Mouse (Mus musculus): Measurements from ENCODE around the gene Rnf152. TPM values are rescaled to one million over a fixed set of nuclear protein-coding genes. Genes with fewer than 3 reads are reported as not detected.
A peak's percentile ranks its signal among the peaks of the same experiment; 100 is the strongest.

The Rnf152 gene
- total and polyA plus RNA-seq, 2 experiments from 2014 or later = 16.6 to 26.8 TPM

- ATAC-seq = no peak
- 89% methylated on average over 4 of the region's 4 CpGs for WGBS
- no peak overlapping the region for H3K4me2 ChIP-seq (ENCODE audit: low read depth, low read length)
- TF ChIP-seq CTCF (IDR thresholded peaks at IDR 0.05; ENCODE audit: low read depth) = no peak
- no peaks in the 10 kb centered on the region for H3K27me3 ChIP-seq (ENCODE audit: insufficient read depth, low read length)
- H3K9ac ChIP-seq (replicated peaks; ENCODE audit: low read length) = no peak overlapping the region
- H3K27ac ChIP-seq = no peak overlapping the region
- no peak overlapping the region for H3K4me3 ChIP-seq (ENCODE audit: low read length)
- no peaks in the 10 kb centered on the region for H3K4me1 ChIP-seq (ENCODE audit: insufficient read depth, low read length)
- no peak for DNase-seq (ENCODE audit: low spot score)
- H3K9me3 ChIP-seq (ENCODE audit: low read length) = no peaks in the 10 kb centered on the region
- no peaks in the 10 kb centered on the region; the same call in 1 of the 2 replicates for H3K36me3 ChIP-seq (ENCODE audit: insufficient read depth, low read length)
Observed at GRCm38 (mm10) chr1:105285001-105285400, 71.5 kb downstream of the Rnf152 start.

- no peak overlapping the region for H3K4me2 ChIP-seq (ENCODE audit: low read depth, low read length)
- H3K4me3 ChIP-seq (ENCODE audit: low read length) = no peak overlapping the region
- ATAC-seq = no peak
- WGBS = 77% methylated on average over 8 of the region's 8 CpGs
- no peak for TF ChIP-seq CTCF (IDR thresholded peaks at IDR 0.05; ENCODE audit: low read depth)
- no peak overlapping the region for H3K27ac ChIP-seq
- no peak overlapping the region for H3K9ac ChIP-seq (replicated peaks; ENCODE audit: low read length)
- no peak for DNase-seq (ENCODE audit: low spot score)
- no peaks in the 10 kb centered on the region for H3K4me1 ChIP-seq (ENCODE audit: insufficient read depth, low read length)
- no peaks in the 10 kb centered on the region; the same call in 1 of the 2 replicates for H3K36me3 ChIP-seq (ENCODE audit: insufficient read depth, low read length)
- no peaks in the 10 kb centered on the region for H3K27me3 ChIP-seq (ENCODE audit: insufficient read depth, low read length)
- no peaks in the 10 kb centered on the region for H3K9me3 ChIP-seq (ENCODE audit: low read length)
Observed at GRCm38 (mm10) chr1:105284116-105284515, 72.4 kb downstream of the Rnf152 start.

GRCm38 (mm10) chr1:105281277-105281676 is 75.2 kb downstream of the Rnf152 start:
- TF ChIP-seq CTCF (IDR thresholded peaks at IDR 0.05; ENCODE audit: low read depth) = no peak
- H3K27me3 ChIP-seq (ENCODE audit: insufficient read depth, low read length) = no peaks in the 10 kb centered on the region
- no peaks in the 10 kb centered on the region; the same call in 1 of the 2 replicates for H3K36me3 ChIP-seq (ENCODE audit: insufficient read depth, low read length)
- ATAC-seq (no peak), DNase-seq (ENCODE audit: low spot score) (no peak)
- no peak overlapping the region for H3K4me2 ChIP-seq (ENCODE audit: low read depth, low read length)
- 50% methylated on average over 3 of the region's 3 CpGs for WGBS
- no peaks in the 10 kb centered on the region for H3K9me3 ChIP-seq (ENCODE audit: low read length)
- H3K4me3 ChIP-seq (ENCODE audit: low read length) = no peak overlapping the region
- H3K27ac ChIP-seq = no peak overlapping the region
- H3K4me1 ChIP-seq (ENCODE audit: insufficient read depth, low read length) = no peaks in the 10 kb centered on the region
- H3K9ac ChIP-seq (replicated peaks; ENCODE audit: low read length) = no peak overlapping the region

- Histone ChIP-seq H3K9ac (replicated peaks; ENCODE audit: low read length) (no peak overlapping the region), H3K27me3 (ENCODE audit: insufficient read depth, low read length) (no peaks in the 10 kb centered on the region), H3K9me3 (ENCODE audit: low read length) (no peaks in the 10 kb centered on the region), H3K4me2 (ENCODE audit: low read depth, low read length) (no peak overlapping the region), H3K36me3 (ENCODE audit: insufficient read depth, low read length) (no peaks in the 10 kb centered on the region; the same call in 1 of the 2 replicates), H3K4me3 (ENCODE audit: low read length) (no peak overlapping the region), H3K27ac (no peak overlapping the region), H3K4me1 (ENCODE audit: insufficient read depth, low read length) (no peaks in the 10 kb centered on the region)
- no peak for DNase-seq (ENCODE audit: low spot score)
- TF ChIP-seq CTCF (IDR thresholded peaks at IDR 0.05; ENCODE audit: low read depth) = no peak
- no peak for ATAC-seq
- 76% methylated on average over 2 of the region's 2 CpGs for WGBS
Observed at GRCm38 (mm10) chr1:105280160-105280559, 76.3 kb downstream of the Rnf152 start.

- Histone ChIP-seq H3K4me1 (ENCODE audit: insufficient read depth, low read length) (no peaks in the 10 kb centered on the region), H3K9me3 (ENCODE audit: low read length) (no peaks in the 10 kb centered on the region), H3K4me3 (ENCODE audit: low read length) (no peak overlapping the region), H3K9ac (replicated peaks; ENCODE audit: low read length) (no peak overlapping the region), H3K27ac (no peak overlapping the region), H3K27me3 (ENCODE audit: insufficient read depth, low read length) (no peaks in the 10 kb centered on the region), H3K4me2 (ENCODE audit: low read depth, low read length) (no peak overlapping the region), H3K36me3 (ENCODE audit: insufficient read depth, low read length) (no peaks in the 10 kb centered on the region)
- ATAC-seq = peak; percentile 50; the same call in 1 of the 2 replicates
- TF ChIP-seq CTCF (IDR thresholded peaks at IDR 0.05; ENCODE audit: low read depth) = no peak
- WGBS = 89% methylated on average over 3 of the region's 3 CpGs
- DNase-seq (ENCODE audit: low spot score) = no peak
Observed at GRCm38 (mm10) chr1:105274500-105275194, 81.9 kb downstream of the Rnf152 start.

GRCm38 (mm10) chr1:105271104-105271503 is 85.4 kb downstream of the Rnf152 start:
- no peak for ATAC-seq
- no peak overlapping the region for H3K9ac ChIP-seq (replicated peaks; ENCODE audit: low read length)
- H3K4me3 ChIP-seq (ENCODE audit: low read length) = no peak overlapping the region
- no peak for DNase-seq (ENCODE audit: low spot score)
- WGBS = 91% methylated on average over 10 of the region's 10 CpGs
- H3K27me3 ChIP-seq (ENCODE audit: insufficient read depth, low read length) = no peaks in the 10 kb centered on the region
- H3K27ac ChIP-seq = no peak overlapping the region
- no peaks in the 10 kb centered on the region for H3K4me1 ChIP-seq (ENCODE audit: insufficient read depth, low read length)
- H3K4me2 ChIP-seq (ENCODE audit: low read depth, low read length) = no peak overlapping the region
- no peak for TF ChIP-seq CTCF (IDR thresholded peaks at IDR 0.05; ENCODE audit: low read depth)
- no peaks in the 10 kb centered on the region for H3K9me3 ChIP-seq (ENCODE audit: low read length)
- H3K36me3 ChIP-seq (ENCODE audit: insufficient read depth, low read length) = no peaks in the 10 kb centered on the region

Data from hindbrain, postnatal 0 days (tissue).